Mouse (Mus musculus): ENCODE data around the gene Tekt1.

The Tekt1 gene

DNA sequence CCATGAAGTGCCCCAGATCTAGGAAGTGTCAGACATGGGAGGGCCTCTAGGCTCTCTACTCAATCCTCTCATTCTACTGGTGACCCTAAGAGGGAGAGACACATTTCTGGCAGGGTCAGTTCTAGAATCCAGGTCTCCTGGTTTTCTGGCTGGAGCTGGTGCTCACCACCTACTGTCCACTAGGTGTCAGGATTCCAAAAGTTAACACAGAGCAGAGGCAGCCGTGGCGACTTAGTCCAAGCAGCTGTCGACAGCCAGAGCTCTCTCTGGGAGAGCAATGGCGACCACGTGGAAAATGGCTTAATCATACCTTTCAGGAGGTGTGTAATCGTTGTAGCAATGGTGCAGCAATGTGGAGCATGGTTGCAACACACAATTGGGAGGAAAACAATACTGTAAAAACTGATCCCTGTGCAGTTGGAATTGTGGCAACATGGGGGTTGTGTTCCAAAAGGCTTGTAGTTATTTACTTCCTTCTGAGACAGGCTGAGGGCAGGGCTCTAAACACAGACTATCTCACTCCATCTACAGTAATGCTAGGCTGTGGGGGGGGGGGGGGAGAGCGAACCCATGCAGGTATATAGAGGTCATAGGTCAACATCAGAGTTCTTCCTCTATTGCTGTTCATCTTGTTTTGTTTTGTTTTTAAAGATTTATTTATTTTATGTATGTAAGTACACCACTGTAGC is 19.5 kb downstream of the Tekt1 start:
- DNase-seq (ENCODE audit: low read depth, low spot score), result peak; percentile 67

DNA sequence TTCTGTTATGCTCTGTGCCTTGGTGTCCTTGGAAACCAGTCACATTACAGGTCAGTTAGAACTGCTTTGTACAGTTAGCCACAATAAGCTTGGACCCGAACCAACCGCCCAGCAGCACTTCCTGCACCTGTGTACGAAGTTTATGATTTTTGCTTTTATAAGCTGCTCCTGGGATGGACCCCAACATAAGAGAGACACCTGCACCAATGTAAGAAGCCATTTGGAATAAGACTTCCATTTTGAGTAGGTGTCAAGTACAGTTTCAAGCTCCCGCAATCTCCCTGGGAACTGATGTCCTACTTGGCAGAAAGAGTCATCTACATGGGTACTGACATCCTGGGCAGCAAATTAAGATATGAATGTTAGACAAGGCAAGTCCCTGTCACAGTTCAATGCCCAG is 22.5 kb downstream of the Tekt1 start:
- no peak for DNase-seq (ENCODE audit: low read depth, low spot score)

DNA sequence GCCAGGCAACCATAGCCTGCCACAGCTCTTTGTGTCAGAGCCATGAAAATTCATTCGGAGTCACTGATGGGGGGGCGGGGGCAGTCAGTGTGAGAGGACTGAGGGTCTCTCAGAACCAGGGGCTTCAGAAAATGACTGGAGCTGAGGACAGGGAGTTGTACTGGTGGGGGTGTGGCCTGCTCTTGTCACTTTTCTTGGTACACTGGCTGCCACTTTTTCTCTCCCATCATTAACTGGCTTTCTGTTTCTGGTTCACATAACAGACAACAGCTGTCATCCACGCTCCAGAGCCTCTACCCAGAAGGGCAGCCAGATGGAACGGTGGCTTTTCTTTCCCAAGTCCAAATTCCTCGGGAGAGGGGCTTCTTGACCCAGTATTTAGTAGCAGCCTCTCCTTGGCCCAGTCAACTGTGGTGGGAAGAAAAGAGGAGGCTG is 23.8 kb downstream of the Tekt1 start:
- no peak for DNase-seq (ENCODE audit: low read depth, low spot score)

DNA sequence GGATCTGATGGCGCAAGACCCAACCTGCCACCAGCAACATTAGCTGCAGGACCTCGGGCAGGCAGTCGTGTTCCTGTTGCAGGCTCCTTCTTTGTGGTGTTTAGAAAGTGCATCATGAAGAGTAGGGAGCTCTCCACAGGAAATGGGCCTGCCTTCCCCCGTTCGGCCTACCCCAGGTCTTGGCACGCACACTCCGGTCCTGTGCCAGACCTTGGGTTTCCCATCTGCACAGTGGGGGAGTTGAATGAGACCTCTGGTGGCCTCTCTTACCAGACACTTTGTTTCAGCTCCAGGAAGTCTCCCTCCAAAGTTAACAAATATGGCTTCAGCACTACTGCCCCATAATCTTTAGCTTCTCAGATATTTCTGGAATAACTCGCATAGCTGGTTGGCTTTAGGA is 25.5 kb downstream of the Tekt1 start:
- no peak for DNase-seq (ENCODE audit: low read depth, low spot score)

DNA sequence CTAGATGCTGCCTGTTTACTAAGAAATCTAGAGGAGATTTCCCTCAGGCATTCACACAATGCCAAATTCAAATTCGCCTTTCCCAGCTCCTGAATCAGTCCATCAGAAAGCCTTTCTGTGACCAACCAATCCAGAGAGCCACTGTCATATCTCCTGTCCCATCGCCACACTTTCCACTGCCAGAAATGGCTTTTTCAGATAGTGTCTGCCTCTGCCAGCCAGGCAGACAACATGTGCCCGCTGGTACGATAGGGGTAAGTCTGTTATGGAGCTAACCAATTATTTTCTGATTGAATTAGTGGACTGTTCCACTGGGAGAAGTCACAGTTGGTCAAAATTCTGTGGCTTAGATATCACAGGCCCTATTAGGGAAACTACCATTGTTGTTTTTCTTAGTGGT is 27.6 kb downstream of the Tekt1 start:
- no peak for DNase-seq (ENCODE audit: low read depth, low spot score)

DNA sequence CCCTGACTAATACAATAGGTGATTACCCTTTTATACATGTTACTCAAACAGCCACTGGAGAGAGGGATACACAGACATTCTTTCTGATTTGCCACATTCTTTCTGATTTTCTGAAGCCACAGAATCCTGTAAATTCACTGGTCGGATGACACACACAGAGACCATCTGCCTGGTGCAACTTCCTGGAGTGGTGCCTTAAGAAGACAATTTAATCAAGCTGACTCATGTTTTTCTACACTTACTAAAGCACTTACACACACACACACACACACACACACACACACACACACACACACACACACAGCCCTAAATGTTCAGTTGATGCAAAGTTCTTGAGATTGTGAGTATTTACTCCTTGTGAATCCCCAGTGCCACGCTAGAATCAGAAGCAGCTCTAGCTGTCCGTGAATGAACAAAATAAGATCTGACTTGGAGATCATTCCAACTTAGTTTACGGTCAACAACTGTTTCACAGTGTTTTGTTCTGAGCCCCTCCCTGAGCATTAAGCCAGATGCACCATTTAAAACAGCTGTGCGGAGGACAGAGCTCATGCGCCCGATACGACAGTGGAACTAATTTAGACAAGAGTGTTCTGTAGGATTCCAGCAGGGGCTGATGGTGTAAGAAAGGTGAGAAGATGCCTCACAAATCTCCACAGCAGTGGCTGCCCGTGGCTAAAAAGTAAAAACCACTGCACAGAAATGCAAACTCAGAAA is 29.1 kb downstream of the Tekt1 start:
- no peak for DNase-seq (ENCODE audit: low read depth, low spot score)

DNA sequence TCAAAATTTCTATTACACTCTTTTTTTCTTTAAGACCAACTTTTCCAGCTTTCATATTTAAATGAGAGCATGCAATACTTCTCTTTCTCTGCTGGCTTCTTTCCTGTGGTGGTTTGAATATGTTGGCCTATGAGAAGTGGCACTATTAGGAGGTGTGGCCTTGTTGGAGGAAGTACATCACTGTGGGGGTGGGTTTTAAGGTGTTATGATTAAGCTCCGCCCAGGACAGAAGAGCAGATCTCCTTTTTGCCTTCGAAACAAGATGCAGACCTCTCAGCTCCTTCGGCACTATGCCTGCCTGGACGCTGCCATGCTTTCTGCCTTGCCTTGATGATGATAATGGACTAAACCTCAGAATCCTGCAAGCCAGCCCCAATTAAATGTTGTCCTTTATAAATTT is 36.5 kb downstream of the Tekt1 start:
- DNase-seq (ENCODE audit: low read depth, low spot score), result no peak

DNA sequence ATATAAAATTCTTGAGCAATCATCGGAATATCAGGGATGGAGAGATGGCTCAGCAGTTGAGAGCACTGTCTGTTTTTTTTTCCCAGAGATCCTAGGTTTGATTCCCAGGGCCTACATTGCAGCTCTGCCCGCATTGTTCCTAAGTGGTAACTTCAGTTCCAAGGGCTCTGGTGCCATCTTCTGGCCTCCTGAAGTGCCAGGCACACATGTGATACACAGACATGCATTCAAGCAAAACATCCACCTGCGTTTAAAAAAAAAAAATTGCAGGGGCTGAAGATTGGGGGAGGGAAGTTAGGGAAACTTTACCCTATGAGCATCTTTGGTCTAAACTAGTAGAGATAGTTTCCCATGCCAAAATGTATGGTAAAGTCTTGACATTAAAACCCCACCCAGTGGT is 37.8 kb downstream of the Tekt1 start:
- no peak for DNase-seq (ENCODE audit: low read depth, low spot score)

DNA sequence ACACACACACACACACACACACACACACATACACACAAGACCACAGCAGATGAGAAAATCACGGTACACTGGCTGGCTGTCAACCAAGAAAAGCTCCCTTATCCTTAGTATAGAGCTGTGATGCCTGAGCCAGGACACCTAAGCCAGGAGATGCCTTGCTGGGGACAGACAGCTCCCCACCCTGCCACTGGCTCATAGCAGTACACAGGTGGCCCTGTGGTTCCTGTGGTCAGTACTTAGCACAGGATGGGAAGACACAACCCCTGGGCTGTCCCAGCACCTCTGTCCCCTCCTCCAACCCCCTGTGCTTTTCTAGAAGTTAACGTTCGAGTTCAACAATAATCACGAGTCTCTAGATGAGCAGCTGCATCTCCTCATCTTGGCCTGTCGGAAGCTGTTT is 44.2 kb downstream of the Tekt1 start:
- no peak for DNase-seq (ENCODE audit: low read depth, low spot score)

DNA sequence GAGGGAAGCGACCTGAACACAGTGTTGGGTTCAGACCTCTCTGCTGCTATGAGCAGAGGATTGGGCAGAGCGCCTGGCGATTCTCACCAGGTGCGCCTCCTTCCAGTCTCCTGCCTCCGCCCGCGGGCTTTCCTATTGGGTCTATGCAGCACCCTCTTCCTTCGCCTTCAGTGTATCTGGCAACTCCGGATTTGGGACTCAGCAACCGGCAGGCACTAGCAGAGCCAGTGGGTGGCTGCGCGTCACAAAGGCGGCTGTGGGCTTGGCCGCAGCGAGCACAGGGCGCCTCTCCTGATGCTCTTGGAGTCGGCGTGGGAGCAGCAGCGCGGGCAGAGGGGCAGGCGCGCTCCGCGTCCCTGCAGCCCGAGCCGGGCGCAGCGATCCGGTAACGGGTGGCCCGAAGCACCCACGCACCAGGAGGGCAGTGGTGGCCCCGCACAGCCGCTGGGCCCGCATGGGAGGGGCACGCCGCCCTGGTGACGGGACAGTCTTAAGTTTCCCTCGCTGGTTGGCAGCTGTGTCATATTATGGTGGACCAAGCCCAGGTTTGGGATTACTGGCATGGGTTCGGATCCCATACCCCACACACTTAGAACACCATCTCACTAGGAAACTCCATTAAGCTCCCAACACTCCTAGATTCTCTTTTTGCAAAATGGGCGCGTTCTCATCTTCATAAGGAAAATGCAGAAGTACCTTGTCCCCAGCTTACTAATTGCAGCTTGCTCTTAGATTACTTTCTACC is 47.9 kb downstream of the Tekt1 start, which contains the start of gene Fbxo39:
Gene Fbxo39 (plus strand): TSS at position 294 of the 745 bp plus-strand sequence.
- DNase-seq (ENCODE audit: low read depth, low spot score), result peak; percentile 40

DNA sequence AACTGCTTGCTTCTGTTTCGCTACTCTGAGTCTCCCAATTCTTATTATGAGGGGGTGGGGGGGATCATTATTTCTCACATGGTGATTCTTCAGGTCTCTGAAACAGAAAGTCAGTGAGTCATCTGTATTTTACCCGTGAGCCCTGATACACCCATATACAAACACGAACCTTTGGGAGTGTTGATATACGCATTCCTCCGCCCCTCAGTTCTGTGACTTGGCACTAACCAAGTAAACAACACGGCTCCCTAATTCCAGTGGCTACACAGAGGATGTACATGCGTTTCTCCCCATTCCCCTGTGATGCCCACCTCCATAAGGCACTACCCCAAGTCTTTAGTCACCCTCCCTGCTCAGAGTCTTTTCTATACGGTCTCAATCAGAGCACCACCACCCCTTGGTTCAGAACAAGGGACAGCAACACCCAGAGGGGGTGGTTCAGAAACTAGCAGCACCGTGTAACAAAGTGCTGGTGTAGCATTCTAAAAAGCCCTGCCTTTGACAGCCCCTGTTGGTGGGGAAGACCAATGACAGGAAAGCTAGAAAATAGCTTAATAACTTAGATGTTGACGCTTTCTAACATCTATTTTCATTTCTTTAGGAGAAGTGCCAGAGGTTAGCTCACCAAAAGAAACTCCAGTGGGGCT is 50.8 kb downstream of the Tekt1 start:
- peak; percentile 46 for DNase-seq (ENCODE audit: low read depth, low spot score)

DNA sequence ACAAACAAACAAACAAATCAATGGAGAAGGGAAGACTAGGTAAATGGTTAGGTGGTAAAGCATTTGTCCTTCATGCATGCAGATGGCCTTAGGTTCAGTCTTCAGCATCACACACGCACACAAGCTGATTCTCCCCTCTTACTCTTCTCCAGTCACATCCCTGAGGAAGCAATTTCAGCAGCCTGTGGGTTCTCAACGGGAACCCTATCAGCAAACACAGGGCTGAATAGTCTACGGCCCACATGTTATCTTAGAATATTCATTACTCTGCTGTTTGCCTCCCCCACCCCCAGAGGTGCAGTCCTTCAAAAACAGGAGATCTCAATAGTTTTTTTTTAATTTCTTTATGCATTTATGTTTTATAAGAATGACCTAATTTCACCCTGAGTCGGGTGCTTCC is 51.8 kb downstream of the Tekt1 start:
- no peak for DNase-seq (ENCODE audit: low read depth, low spot score)

DNA sequence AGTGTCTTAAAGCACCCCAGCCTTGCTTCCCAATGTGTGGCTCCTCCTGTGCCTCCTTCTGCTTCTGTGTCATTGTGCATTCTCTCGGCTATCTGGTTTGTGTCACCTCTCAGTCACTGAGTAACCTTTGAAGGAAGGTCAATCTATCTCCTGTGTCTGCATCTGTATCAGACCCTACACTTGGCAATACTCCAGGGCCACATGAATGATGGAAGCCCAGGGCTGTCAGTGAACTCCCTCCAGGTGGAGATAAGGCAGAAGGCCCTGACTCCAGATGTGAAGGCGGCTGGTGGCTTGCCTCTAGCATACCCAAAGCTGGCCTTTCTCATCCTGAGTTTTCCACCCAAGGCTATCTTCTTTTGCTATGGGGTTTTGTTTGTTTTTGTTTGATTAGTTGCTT is 53.3 kb downstream of the Tekt1 start:
- no peak for DNase-seq (ENCODE audit: low read depth, low spot score)

DNA sequence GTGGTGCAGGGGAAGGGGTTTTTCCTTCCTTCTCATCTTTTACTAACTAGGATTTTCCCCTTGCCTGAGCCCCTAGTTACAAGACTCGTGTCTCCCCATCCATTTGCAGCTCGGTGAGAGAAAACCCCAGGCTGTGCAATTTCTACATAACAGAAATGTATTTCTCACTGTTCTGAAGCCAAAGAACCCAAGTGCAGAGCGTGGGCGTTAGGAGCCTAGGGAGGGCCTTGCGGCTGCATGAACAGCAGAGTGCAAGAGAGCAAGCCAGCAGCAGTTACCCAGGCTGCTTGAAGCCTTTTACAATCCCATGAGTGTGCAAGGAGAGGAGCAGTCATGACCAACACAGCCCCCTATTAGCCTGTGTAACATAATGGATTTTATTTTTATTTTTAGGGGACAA is 54.8 kb downstream of the Tekt1 start:
- DNase-seq (ENCODE audit: low read depth, low spot score), result no peak

DNA sequence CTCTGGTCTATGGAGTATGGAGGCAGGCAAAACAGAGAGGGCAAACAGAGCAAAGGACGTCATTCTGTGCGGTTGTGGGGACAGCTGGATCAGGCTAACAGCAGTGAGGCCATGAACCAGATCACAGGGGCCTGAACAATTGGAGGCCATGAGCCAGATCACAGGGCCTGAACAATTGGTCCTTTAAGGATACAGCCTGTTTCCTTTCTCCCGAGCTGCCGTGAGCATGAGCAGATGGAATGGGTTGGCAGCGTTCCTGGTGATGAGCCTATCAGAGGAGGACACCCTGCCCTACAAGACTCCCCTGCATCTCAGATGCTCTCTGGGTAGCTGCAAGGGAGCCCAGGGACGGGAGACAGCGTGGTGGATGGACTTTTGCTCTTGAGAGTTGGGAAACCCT is 60.0 kb downstream of the Tekt1 start:
- no peak for DNase-seq (ENCODE audit: low read depth, low spot score)

DNA sequence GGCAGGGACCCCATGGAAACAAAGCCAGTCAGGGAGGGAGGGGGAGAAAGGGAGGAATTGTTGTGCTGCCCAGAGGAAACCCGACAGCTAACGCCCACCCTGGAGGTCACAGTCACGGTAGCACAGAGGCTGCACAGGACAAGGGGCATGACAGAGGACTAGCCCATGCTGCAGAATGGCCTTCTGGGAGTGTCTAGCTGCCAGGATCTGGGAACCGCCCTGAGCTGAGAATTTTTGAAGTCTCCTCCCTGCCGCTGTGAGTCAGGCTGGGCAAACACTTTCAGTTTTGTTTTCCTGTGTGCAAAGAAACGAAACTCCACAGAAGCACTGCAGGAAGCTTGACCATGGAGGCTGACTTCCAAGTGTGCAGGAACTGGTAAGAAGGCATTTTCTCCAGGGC is 60.9 kb downstream of the Tekt1 start, which contains the start of gene Xaf1:
Gene Xaf1 (plus strand): TSS at position 296 of the 400 bp plus-strand sequence.
- peak; percentile 56 for DNase-seq (ENCODE audit: low read depth, low spot score)
